Mouse (Mus musculus) midbrain, embryonic 11.5 days (tissue): ENCODE results near the gene Snx8. TPM values are rescaled to one million over a fixed set of nuclear protein-coding genes. Genes with fewer than 3 reads are reported as not detected.

Experiments
- ATAC-seq: fragments of 200-750 bp; cut with Nextera tagmentation; 2 replicates; pipeline ENCODE4 v1.8.0; 2017; ENCODE audit warnings: moderate TSS enrichment, moderate library complexity; ENCODE audit not compliant: low FRiP score
- DNase-seq: peaks from one replicate; pipeline ENCODE4 v3.0.0; 2015; ENCODE audit warnings: low spot score; ENCODE audit errors: missing footprints
- H3K27ac ChIP-seq: fragments of 300-500 bp; sonication (generic); 2 replicates; pipeline ENCODE4 v1.5.1; 2014; ENCODE audit warnings: low read depth, low read length
- H3K27me3 ChIP-seq: fragments of 300-500 bp; sonication (generic); 2 replicates; pipeline ENCODE4 v1.6.1; 2014; ENCODE audit warnings: mild to moderate bottlenecking, low read length, moderate library complexity, mixed read lengths; ENCODE audit not compliant: control insufficient read depth, insufficient read depth
- H3K36me3 ChIP-seq: fragments of 300-500 bp; sonication (generic); 2 replicates; pipeline ENCODE4 v1.6.1; 2014; ENCODE audit warnings: mild to moderate bottlenecking, low read length, moderate library complexity, mixed read lengths; ENCODE audit not compliant: control insufficient read depth, insufficient read depth
- H3K4me1 ChIP-seq: fragments of 300-500 bp; sonication (generic); 2 replicates; pipeline ENCODE4 v1.6.1; 2014; ENCODE audit warnings: low read length; ENCODE audit not compliant: control insufficient read depth, insufficient read depth
- H3K4me2 ChIP-seq: fragments of 300-500 bp; sonication (generic); 2 replicates; pipeline ENCODE4 v1.6.1; 2014; ENCODE audit warnings: mild to moderate bottlenecking, moderate library complexity
- H3K4me3 ChIP-seq: fragments of 300-500 bp; sonication (generic); 2 replicates; pipeline ENCODE4 v1.5.1; 2014; ENCODE audit warnings: low read depth, low read length
- H3K9ac ChIP-seq: fragments of 300-500 bp; sonication (generic); 2 replicates; pipeline ENCODE4 v1.6.1; 2014; ENCODE audit warnings: low read length
- H3K9me3 ChIP-seq: fragments of 300-500 bp; sonication (generic); 2 replicates; pipeline ENCODE4 v1.6.1; 2016; ENCODE audit warnings: low read length; ENCODE audit not compliant: control insufficient read depth
- WGBS: fragments of 180-500 bp; shearing (Covaris S2); extraction: QIAGEN DNeasy Blood & Tissue Kit; methylation state at CpG from one replicate; pipeline ENCODE4 v1.1.7; 2014; 5-methylcytosine and 5-hydroxymethylcytosine counted together
- polyA plus RNA-seq: library from polyadenylated mRNA; unstranded; fragments of >200 nt; fragmentation: Nextera tagmentation; extraction: Ambion mirVana; gene quantifications from 2 replicates; pipeline ENCODE4 v1.2.1, GENCODE M21; 2014

Snx8 gene
- polyA plus RNA-seq, 1 experiment from 2014 or later: 9.9 TPM

DNA sequence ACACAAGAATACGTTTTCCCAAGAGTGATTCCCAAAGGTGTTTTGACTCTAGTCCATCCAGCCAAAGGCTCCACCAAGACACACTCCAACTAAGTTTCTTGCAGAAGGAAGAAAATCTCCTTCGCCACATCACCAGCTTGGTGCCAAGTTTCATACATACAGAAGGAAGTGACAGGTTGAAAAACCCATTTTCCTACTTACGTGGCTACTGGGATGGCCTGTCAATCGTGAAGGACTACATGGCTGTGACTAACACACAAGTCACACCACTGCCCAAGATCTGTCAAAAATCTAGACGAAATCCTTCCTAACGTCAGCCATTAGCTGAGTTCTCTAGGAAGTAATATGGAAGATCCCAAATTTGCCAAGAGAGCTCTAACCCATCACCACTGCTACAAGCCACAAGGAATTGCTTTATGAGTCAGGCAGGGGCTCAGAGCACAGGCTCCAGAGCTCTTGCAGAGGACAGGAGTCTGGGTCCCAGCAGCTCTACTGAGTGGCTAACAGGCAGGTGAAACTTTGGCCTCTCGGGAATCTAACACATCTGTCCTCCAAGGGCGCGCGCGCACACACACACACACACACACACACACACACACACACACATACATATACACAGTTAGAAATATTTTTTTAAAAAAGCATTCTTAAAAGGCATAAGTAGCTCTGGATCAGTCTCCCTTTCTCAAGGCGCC, 1.1 kb downstream of the Snx8 start:
- Histone ChIP-seq H3K4me1 (peaks cover 15% of the 10 kb centered on the region), H3K9me3 (no peaks in the 10 kb centered on the region), H3K27ac (no peak overlapping the region), H3K4me3 (peak overlapping the region; percentile 67), H3K27me3 (no peaks in the 10 kb centered on the region), H3K36me3 (no peaks in the 10 kb centered on the region), H3K4me2 (peak overlapping the region; percentile 82), H3K9ac (peak overlapping the region; percentile 70)
- no peak for DNase-seq
- ATAC-seq: no peak
- WGBS: 81% methylated on average over 12 of the region's 12 CpGs

DNA sequence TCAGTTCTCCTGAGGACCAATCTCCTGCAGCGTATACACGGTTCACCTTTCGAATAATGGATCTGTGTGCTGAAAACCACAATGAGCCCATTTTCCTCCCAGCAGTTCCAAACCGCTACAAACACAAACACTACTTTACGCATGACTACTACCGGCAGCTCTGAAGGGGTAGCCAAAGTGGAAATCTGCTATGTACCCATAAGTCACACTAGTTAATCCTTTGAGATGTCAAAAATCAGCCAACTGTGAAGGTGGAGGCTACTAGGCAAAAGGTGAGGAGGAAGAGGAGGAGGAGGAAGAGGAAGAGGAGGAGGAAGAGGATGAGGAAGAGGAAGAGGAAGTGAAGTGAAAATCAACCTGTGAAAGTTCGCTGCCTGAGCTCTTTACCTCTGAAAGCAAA, 1.8 kb downstream of the Snx8 start:
- ATAC-seq (no peak), DNase-seq (no peak)
- Histone ChIP-seq H3K36me3 (no peaks in the 10 kb centered on the region), H3K4me3 (no peak overlapping the region), H3K4me1 (peaks cover 15% of the 10 kb centered on the region), H3K9me3 (no peaks in the 10 kb centered on the region), H3K27me3 (no peaks in the 10 kb centered on the region), H3K27ac (no peak overlapping the region), H3K9ac (no peak overlapping the region), H3K4me2 (no peak overlapping the region)
- 88% methylated on average over 7 of the region's 7 CpGs for WGBS

DNA sequence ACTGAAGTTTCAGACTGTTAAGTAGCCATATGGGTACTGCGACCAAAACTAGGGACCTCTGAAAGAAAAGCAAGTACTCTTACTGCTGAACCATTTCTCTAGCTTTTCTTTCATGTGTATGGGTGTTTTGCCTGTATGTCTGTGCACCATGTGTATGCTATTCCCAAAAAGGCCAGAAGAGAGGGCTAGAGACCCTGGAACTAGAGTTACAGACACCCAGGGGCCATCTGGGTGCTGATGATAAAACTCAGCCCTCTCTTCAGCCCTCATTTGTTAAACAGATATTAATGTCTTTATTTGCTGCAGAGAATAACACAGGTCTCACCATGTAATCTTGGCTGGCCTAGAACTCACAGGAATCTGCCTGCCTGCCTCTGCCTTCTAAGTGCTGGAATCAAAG, 4.6 kb downstream of the Snx8 start:
- Histone ChIP-seq H3K9ac (no peak overlapping the region), H3K27me3 (no peaks in the 10 kb centered on the region), H3K27ac (no peak overlapping the region), H3K4me1 (peaks cover 15% of the 10 kb centered on the region), H3K36me3 (no peaks in the 10 kb centered on the region), H3K4me3 (no peak overlapping the region), H3K4me2 (no peak overlapping the region), H3K9me3 (no peaks in the 10 kb centered on the region)
- DNase-seq (no peak), ATAC-seq (no peak)
- 96% methylated on average over 1 of the region's 1 CpGs for WGBS

DNA sequence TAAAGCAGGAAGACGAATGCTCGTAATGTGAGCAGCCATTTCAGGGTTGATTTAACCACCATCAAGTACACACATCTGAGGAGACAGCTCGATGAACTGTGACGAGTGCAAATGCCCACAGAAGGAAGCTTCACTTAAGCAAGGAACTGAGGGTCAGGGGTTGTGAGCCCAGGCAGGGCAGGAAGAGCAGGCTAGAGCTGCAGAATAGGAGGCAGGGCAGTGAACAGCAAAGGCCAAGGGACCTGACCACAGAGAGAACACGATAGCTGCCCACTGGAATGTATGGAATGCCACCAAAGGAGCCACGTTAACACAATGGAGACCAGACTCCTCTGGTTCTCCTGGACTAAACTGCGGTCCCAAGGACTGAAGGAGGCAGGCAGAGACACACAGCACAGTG, 5.5 kb downstream of the Snx8 start:
- peak overlapping the region; percentile 25 for H3K27ac ChIP-seq
- DNase-seq: no peak
- no peaks in the 10 kb centered on the region for H3K36me3 ChIP-seq
- H3K9me3 ChIP-seq: no peaks in the 10 kb centered on the region
- no peak overlapping the region for H3K4me2 ChIP-seq
- peaks cover 15% of the 10 kb centered on the region for H3K4me1 ChIP-seq
- 16% methylated on average over 7 of the region's 7 CpGs for WGBS
- H3K27me3 ChIP-seq: no peaks in the 10 kb centered on the region
- H3K4me3 ChIP-seq: no peak overlapping the region
- ATAC-seq: no peak
- 0 out of 2 replicates have a peak overlapping the region, but pooled peaks have one; percentile 2 for H3K9ac ChIP-seq

DNA sequence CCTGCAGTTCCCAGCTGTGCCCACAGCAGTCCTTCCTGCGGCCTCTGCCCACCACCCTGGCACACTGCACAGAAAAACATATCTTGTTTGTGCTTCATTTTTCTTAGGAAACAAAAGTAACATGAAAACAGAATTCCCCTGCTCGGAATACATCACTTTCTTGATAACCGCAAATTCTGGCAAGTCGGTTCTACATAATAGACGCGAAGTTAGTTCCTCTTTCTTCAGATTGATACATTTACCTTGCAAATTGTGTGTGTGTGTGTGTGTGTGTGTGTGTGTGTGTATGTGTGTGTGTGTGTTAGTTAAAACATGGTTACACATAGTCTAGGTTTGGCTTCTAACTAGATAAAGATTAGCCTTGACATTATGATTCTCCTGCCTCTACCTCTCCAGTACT, 6.4 kb downstream of the Snx8 start:
- H3K27me3 ChIP-seq: no peaks in the 10 kb centered on the region
- no peak overlapping the region for H3K27ac ChIP-seq
- no peaks in the 10 kb centered on the region for H3K36me3 ChIP-seq
- H3K9me3 ChIP-seq: no peaks in the 10 kb centered on the region
- WGBS: 95% methylated on average over 6 of the region's 6 CpGs
- H3K4me3 ChIP-seq: no peak overlapping the region
- H3K9ac ChIP-seq: no peak overlapping the region
- peaks cover 8% of the 10 kb centered on the region; the same call in 1 of the 2 replicates for H3K4me1 ChIP-seq
- no peak for ATAC-seq
- H3K4me2 ChIP-seq: no peak overlapping the region
- no peak for DNase-seq

DNA sequence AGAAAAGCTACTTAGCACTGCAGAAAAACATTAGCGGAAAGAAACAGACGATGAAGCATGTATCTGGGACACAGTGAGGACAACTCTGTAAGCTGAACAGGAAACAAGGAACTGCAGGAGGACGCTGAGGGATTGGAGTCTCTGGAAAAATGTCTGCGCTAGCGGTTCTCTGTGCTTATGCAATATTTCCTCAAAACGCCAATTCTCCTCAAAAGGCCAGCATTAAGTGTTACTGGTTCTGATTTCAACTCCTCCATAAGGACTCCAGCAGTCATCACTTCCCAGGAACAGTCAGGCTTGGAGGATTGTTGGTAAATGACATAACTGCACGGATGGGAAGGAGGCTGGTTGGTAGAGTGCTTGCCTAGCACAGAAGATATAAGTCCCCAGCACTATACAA, 7.9 kb downstream of the Snx8 start:
- Histone ChIP-seq H3K9ac (no peak overlapping the region), H3K36me3 (no peaks in the 10 kb centered on the region), H3K27me3 (no peaks in the 10 kb centered on the region), H3K9me3 (no peaks in the 10 kb centered on the region), H3K4me1 (peaks cover 8% of the 10 kb centered on the region; the same call in 1 of the 2 replicates), H3K4me3 (no peak overlapping the region), H3K4me2 (no peak overlapping the region), H3K27ac (no peak overlapping the region)
- ATAC-seq (no peak), DNase-seq (peak; percentile 31)
- WGBS: 86% methylated on average over 7 of the region's 7 CpGs

GRCm38 (mm10) chr5:140379299-140379698, 9.8 kb downstream of the Snx8 start:
- DNase-seq: peak; percentile 28
- WGBS: 79% methylated on average over 6 of the region's 6 CpGs
- no peak for ATAC-seq
- no peak overlapping the region for H3K9ac ChIP-seq
- no peak overlapping the region for H3K4me3 ChIP-seq
- no peaks in the 10 kb centered on the region for H3K27me3 ChIP-seq
- H3K9me3 ChIP-seq: no peaks in the 10 kb centered on the region
- H3K4me2 ChIP-seq: no peak overlapping the region
- peaks cover 8% of the 10 kb centered on the region; the same call in 1 of the 2 replicates for H3K4me1 ChIP-seq
- no peaks in the 10 kb centered on the region for H3K36me3 ChIP-seq
- H3K27ac ChIP-seq: no peak overlapping the region

- WGBS: 93% methylated on average over 6 of the region's 6 CpGs
Observed at GRCm38 (mm10) chr5:140378121-140378853, 10.8 kb downstream of the Snx8 start.

GRCm38 (mm10) chr5:140375249-140375829, 13.7 kb downstream of the Snx8 start:
- Histone ChIP-seq H3K4me3 (no peak overlapping the region), H3K4me1 (no peaks in the 10 kb centered on the region), H3K4me2 (no peak overlapping the region), H3K36me3 (no peaks in the 10 kb centered on the region), H3K9ac (no peak overlapping the region), H3K9me3 (no peaks in the 10 kb centered on the region), H3K27me3 (no peaks in the 10 kb centered on the region), H3K27ac (no peak overlapping the region)
- peak; percentile 64 for DNase-seq
- ATAC-seq: no peak
- WGBS: 79% methylated on average over 4 of the region's 4 CpGs

More at GRCm38 (mm10) chr5:140378121-140378853, 10.8 kb downstream of the Snx8 start:
- Histone ChIP-seq H3K9me3 (no peaks in the 10 kb centered on the region), H3K4me3 (no peak overlapping the region), H3K4me2 (no peak overlapping the region), H3K4me1 (no peaks in the 10 kb centered on the region), H3K36me3 (no peaks in the 10 kb centered on the region), H3K27me3 (no peaks in the 10 kb centered on the region), H3K9ac (no peak overlapping the region), H3K27ac (no peak overlapping the region)
- no peak for ATAC-seq
- DNase-seq: peak; percentile 69
